Mouse (Mus musculus) spleen, adult 2 months (tissue): Measurements from ENCODE around the gene Fam172a.

Experiments used
- CTCF ChIP-seq: fragments of 200-500 bp; IDR thresholded peaks from 2 replicates; pipeline ENCODE4 v1.5.1; 2011; ENCODE audit warnings: mild to moderate bottlenecking, inconsistent platforms; ENCODE audit not compliant: insufficient read depth, insufficient read length, insufficient replicate concordance; ENCODE audit errors: extremely low read depth
- POLR2A ChIP-seq: fragments of 200-500 bp; IDR thresholded peaks from 2 replicates; pipeline ENCODE4 v1.6.1; 2011; ENCODE audit warnings: low read depth, low read length, inconsistent platforms

- TF ChIP-seq POLR2A (no peak), CTCF (no peak)
These were observed 507.0 kb downstream of the Fam172a start for GRCm38 (mm10) chr13:78208689-78209410.
